Mouse (Mus musculus) liver, embryonic 14.5 days (tissue): ENCODE measurements around the gene Ctcf. TPM values are rescaled to one million over a fixed set of nuclear protein-coding genes. Genes with fewer than 3 reads are reported as not detected.

Experiments
- ATAC-seq: fragments of 200-750 bp; cut with Nextera tagmentation; 2 replicates; pipeline ENCODE4 v1.8.0; 2017; ENCODE audit warnings: moderate number of reproducible peaks, mild to moderate bottlenecking, moderate library complexity; ENCODE audit not compliant: insufficient read depth
- DNase-seq, 3 experiments: peaks; one replicate each; pipeline ENCODE4 v3.0.0-alpha.2; 2012 to 2013; ENCODE audit warnings: low read depth in 3 of 3, low spot score in 3 of 3
- H3K27ac ChIP-seq: fragments of 300-500 bp; sonication (generic); 2 replicates; pipeline ENCODE4 v1.5.1; 2014; ENCODE audit warnings: moderate library complexity, mild to moderate bottlenecking, control low read depth, inconsistent platforms
- H3K27me3 ChIP-seq: fragments of 300-500 bp; sonication (generic); 2 replicates; pipeline ENCODE4 v1.6.1; 2014; ENCODE audit warnings: mild to moderate bottlenecking, low read length, moderate library complexity; ENCODE audit not compliant: control insufficient read depth, insufficient read depth
- H3K36me3 ChIP-seq: fragments of 300-500 bp; sonication (generic); replicated peaks from 2 replicates; pipeline ENCODE4 v1.6.1; 2014; ENCODE audit warnings: low read depth; ENCODE audit not compliant: control insufficient read depth, insufficient read depth
- H3K4me1 ChIP-seq, 2 experiments: fragments of 200-500 bp in 1 of 2; fragments of 300-500 bp in 1 of 2; sonication (generic) in 1 of 2; replicated peaks; 2 replicates each; pipeline ENCODE4 v1.6.1; 2012 to 2014; ENCODE audit warnings: antibody characterized with exemption in 1 of 2, inconsistent platforms in 1 of 2, low read length in 1 of 2; ENCODE audit not compliant: control insufficient read depth in 2 of 2, insufficient read depth in 2 of 2
- H3K4me2 ChIP-seq: fragments of 300-500 bp; sonication (generic); 2 replicates; pipeline ENCODE4 v1.6.1; 2014; ENCODE audit warnings: low read depth, mild to moderate bottlenecking, control low read depth, moderate library complexity
- H3K4me3 ChIP-seq, 2 experiments: fragments of 200-500 bp in 1 of 2; fragments of 300-500 bp in 1 of 2; sonication (generic) in 1 of 2; 2 replicates each; pipeline ENCODE4 v1.5.1; 2012 to 2014; ENCODE audit warnings: low read depth in 2 of 2, low read length in 2 of 2, mild to moderate bottlenecking in 2 of 2, control low read depth in 1 of 2, inconsistent platforms in 1 of 2, moderate library complexity in 1 of 2; ENCODE audit not compliant: insufficient read depth in 1 of 2
- H3K9ac ChIP-seq: fragments of 300-500 bp; sonication (generic); replicated peaks from 2 replicates; pipeline ENCODE4 v1.6.1; 2014; ENCODE audit warnings: mild to moderate bottlenecking, control low read depth, moderate library complexity
- H3K9me3 ChIP-seq: fragments of 300-500 bp; sonication (generic); 2 replicates; pipeline ENCODE4 v1.6.1; 2016; ENCODE audit warnings: low read length, mixed read lengths; ENCODE audit not compliant: control insufficient read depth
- CTCF ChIP-seq: IDR thresholded peaks from 2 replicates; pipeline ENCODE4 v1.5.1; 2016; ENCODE audit warnings: antibody characterized with exemption, low read depth, control low read depth
- EP300 ChIP-seq: IDR thresholded peaks from 2 replicates; pipeline ENCODE4 v1.6.1; 2016; ENCODE audit warnings: antibody characterized with exemption, low read depth
- WGBS: fragments of 180-500 bp; shearing (Covaris S2); extraction: QIAGEN DNeasy Blood & Tissue Kit; methylation state at CpG from one replicate; pipeline ENCODE4 v1.1.7; 2014; ENCODE audit not compliant: insufficient replicate concordance; 5-methylcytosine and 5-hydroxymethylcytosine counted together
- polyA plus RNA-seq, 2 experiments: library from polyadenylated mRNA; depleted of rRNA in 1 of 2; stranded (reverse) in 1 of 2; unstranded in 1 of 2; fragments of >200 nt; fragmentation: Nextera tagmentation in 1 of 2; extraction: Ambion mirVana in 1 of 2; gene quantifications; 2 replicates each; pipeline versions ENCODE4 v1.2.1 to v1.2.3; 2012 to 2014

Gene Ctcf
- polyA plus RNA-seq, 2 experiments, result 21.1 to 40.9 TPM

DNA sequence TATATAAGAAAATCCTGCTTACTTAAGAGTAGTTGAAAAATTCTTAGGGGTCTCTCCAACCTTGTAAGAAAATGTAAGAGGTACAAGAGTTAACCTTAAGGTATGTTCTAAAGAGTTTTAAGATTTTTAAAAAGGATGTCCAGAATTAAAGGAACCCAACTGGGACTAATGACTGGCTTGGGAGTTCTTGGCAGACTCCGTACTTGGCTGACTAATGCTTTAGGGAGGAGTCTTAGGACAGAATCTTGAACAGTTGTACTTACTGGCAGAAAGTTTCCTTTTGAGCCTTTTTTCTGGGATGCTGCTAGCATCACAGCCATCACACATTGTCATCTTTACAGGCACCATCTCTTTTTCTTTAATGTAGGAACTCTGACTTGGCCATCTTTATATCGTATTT, 4.1 kb downstream of the Ctcf start:
- DNase-seq (no peak), ATAC-seq (no peak)
- no peak overlapping the region for H3K4me3 ChIP-seq
- peaks cover 15 to 17% of the 10 kb centered on the region in 2 experiments for H3K4me1 ChIP-seq
- peaks cover 25% of the 10 kb centered on the region for H3K36me3 ChIP-seq
- no peak overlapping the region for H3K4me2 ChIP-seq
- H3K27ac ChIP-seq, result no peak overlapping the region
- H3K9ac ChIP-seq, result no peak overlapping the region
- 91% methylated on average over 2 of the region's 2 CpGs for WGBS
- no peaks in the 10 kb centered on the region for H3K27me3 ChIP-seq
- TF ChIP-seq EP300 (no peak), CTCF (no peak)
- H3K9me3 ChIP-seq, result no peaks in the 10 kb centered on the region

DNA sequence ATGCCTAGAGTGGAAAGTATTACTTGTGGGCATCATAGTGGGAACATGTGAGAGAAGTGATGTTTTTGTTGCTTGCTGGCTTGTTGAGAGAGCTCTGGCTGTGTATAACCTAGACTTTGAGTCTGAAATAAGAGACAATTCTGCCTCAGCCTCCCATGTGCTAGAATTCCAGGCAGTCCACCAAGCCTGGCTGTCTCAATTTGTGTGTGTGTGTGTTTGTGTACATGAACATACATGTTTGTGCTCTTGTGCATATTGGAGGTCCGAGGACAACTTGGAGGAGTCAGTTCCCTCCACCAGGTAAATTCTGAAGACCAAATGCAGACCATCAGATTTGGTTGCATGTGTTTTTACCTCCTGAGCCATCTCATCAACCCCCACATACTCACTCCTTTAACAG, 8.8 kb downstream of the Ctcf start:
- Histone ChIP-seq H3K36me3 (peaks cover 40% of the 10 kb centered on the region), H3K4me1 (no peaks in the 10 kb centered on the region), H3K27me3 (no peaks in the 10 kb centered on the region), H3K9me3 (no peaks in the 10 kb centered on the region), H3K4me2 (no peak overlapping the region), H3K27ac (no peak overlapping the region), H3K9ac (no peak overlapping the region), H3K4me3 (no peak overlapping the region)
- 84% methylated on average over 1 of the region's 1 CpGs for WGBS
- TF ChIP-seq CTCF (no peak), EP300 (no peak)
- DNase-seq, result no peak
- ATAC-seq, result no peak

- Histone ChIP-seq H3K9me3 (no peaks in the 10 kb centered on the region), H3K4me3 (no peak overlapping the region), H3K9ac (no peak overlapping the region), H3K27ac (no peak overlapping the region), H3K36me3 (peaks cover 51% of the 10 kb centered on the region), H3K4me1 (no peaks in the 10 kb centered on the region), H3K4me2 (no peak overlapping the region), H3K27me3 (no peaks in the 10 kb centered on the region)
- ATAC-seq (no peak), DNase-seq (no peak)
- TF ChIP-seq CTCF (no peak), EP300 (no peak)
- 96% methylated on average over 1 of the region's 1 CpGs for WGBS
Observed at GRCm38 (mm10) chr8:105648929-105649328, 12.6 kb downstream of the Ctcf start.

GRCm38 (mm10) chr8:105657641-105658040, 21.3 kb downstream of the Ctcf start:
- no peak for DNase-seq
- TF ChIP-seq EP300 (no peak), CTCF (no peak)
- ATAC-seq, result no peak
- peaks cover 17% of the 10 kb centered on the region for H3K36me3 ChIP-seq
- H3K4me1 ChIP-seq, result no peaks in the 10 kb centered on the region
- no peak overlapping the region for H3K4me3 ChIP-seq
- H3K9ac ChIP-seq, result no peak overlapping the region
- H3K9me3 ChIP-seq, result no peaks in the 10 kb centered on the region
- H3K4me2 ChIP-seq, result no peak overlapping the region
- no peaks in the 10 kb centered on the region for H3K27me3 ChIP-seq
- H3K27ac ChIP-seq, result no peak overlapping the region

- ATAC-seq (no peak), DNase-seq (no peak)
- Histone ChIP-seq H3K9me3 (no peaks in the 10 kb centered on the region), H3K36me3 (peaks cover 24% of the 10 kb centered on the region), H3K4me1 (no peaks in the 10 kb centered on the region), H3K27ac (no peak overlapping the region), H3K27me3 (no peaks in the 10 kb centered on the region), H3K4me2 (no peak overlapping the region), H3K4me3 (no peak overlapping the region), H3K9ac (no peak overlapping the region)
- TF ChIP-seq CTCF (peak; percentile 59; the same call in 1 of the 2 replicates), EP300 (no peak)
- 66% methylated on average over 3 of the region's 3 CpGs for WGBS
Observed at GRCm38 (mm10) chr8:105661167-105661566, 24.8 kb downstream of the Ctcf start.
